Mouse (Mus musculus) cortical plate, adult 2 months (tissue): ENCODE data around the gene Hsd17b2.

Experiments used
- CTCF ChIP-seq: fragments of 200-500 bp; IDR thresholded peaks from 2 replicates; pipeline ENCODE4 v1.5.1; 2011; ENCODE audit warnings: mild to moderate bottlenecking, control low read depth, low read length; ENCODE audit not compliant: insufficient read depth; ENCODE audit errors: extremely low read depth
- POLR2A ChIP-seq: fragments of 200-500 bp; IDR thresholded peaks from 2 replicates; pipeline ENCODE4 v1.6.1; 2011; ENCODE audit warnings: mild to moderate bottlenecking, low read length, control low read depth; ENCODE audit not compliant: insufficient read depth; ENCODE audit errors: extremely low read depth

DNA sequence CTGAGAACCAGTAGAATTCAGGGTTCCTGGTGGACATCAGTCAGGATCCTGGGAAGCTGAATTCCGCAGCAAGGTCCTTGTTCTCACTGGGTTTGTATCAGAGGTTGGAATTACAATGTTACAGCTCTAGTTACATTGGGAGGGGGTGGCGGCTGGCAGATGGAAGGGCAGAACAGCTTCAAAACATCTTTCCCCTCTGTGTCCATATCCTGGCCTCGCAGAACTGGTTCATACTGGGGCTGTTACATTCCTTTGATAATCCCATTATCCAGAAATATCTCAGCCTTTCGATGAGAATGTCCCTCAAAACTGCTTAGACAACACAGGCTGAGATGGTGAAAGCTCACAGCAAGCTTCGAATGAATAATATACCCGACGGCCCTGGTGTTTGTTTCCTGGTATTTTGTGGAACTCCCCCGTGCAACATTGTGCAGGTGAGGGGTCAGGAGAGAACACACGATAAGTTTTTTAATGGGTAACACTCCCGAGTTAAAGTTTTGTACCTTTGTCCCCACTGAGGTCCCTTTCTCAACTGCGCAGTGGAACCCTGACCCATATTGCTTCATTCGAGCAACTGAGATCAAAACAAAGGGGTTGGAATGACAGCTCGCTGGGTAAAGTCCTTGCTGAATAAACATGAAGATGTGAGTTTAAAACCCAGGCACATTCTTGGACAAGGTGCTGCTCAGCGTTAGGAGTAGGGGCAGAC lies 16.6 kb downstream of the Hsd17b2 start:
- TF ChIP-seq POLR2A (no peak), CTCF (no peak)
